Mouse (Mus musculus) gastrocnemius, postnatal 10 days (tissue): ENCODE results near the gene Rnls. TPM values are rescaled to one million over a fixed set of nuclear protein-coding genes. Genes with fewer than 3 reads are reported as not detected.
"Not testable (repeated sequence)": the region's sequence is repeated elsewhere in the genome, so short reads cannot be mapped to it uniquely, and the experiment has no call there.

Experiments
- DNase-seq: peaks from one replicate; pipeline ENCODE4 v3.0.0; 2021; ENCODE audit warnings: mixed read lengths
- long read RNA-seq, 2 experiments: library from polyadenylated mRNA; stranded (forward); transcript quantifications; one replicate each; pipeline ENCODE4 v2.0.0; 2021
- total RNA-seq, 2 experiments: library from RNA; stranded (reverse); gene quantifications; 2 replicates each; pipeline ENCODE4 v1.2.3; 2021

Gene Rnls
- 1 to 10 TPM; 5.4 to 6.7 TPM for total RNA-seq
- long read RNA-seq, experiment 1, transcript Rnls-201 (7 exons, 1,597 nt): major isoform, 11 of 12 reads
- long read RNA-seq, experiment 1, partial matches to known transcripts: 0 of 12 reads
- long read RNA-seq, experiment 1, other reads (novel, unspliced or antisense): 1 of 12 reads
- long read RNA-seq, experiment 2, transcript Rnls-201 (7 exons, 1,597 nt): major isoform, 16 of 20 reads
- long read RNA-seq, experiment 2, partial matches to known transcripts: 1 of 20 reads
- long read RNA-seq, experiment 2, other reads (novel, unspliced or antisense): 2 of 20 reads

GRCm38 (mm10) chr19:33391651-33392382 is at the start of gene Rnls:
Gene Rnls (minus strand): TSS chr19:33392295.
- peak; percentile 77 for DNase-seq

- DNase-seq: no peak
These were observed 37.4 kb upstream of the Rnls start for GRCm38 (mm10) chr19:33429457-33429856.

- not testable (repeated sequence) for DNase-seq
These were observed 27.3 kb upstream of the Rnls start for GRCm38 (mm10) chr19:33419368-33419767.

DNA sequence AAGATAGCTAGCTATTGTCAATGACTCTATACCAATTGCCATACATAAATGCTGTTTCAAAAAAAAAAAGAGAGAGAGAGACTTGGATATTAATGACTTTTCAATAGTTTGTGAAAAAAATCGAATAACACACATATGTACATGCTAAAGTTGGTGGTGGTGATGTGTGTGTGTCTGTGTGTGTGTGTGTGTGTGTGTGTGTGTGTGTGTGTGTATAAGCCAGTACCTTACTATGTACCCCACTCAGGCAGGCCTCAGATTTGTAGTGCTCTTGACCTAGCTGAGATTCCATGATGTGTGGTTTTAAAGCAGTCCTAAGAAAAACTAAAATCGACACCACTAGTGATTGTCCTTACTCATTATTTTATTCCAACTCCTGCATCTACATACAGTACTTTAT is 11.3 kb downstream of the Rnls start:
- no peak for DNase-seq

DNA sequence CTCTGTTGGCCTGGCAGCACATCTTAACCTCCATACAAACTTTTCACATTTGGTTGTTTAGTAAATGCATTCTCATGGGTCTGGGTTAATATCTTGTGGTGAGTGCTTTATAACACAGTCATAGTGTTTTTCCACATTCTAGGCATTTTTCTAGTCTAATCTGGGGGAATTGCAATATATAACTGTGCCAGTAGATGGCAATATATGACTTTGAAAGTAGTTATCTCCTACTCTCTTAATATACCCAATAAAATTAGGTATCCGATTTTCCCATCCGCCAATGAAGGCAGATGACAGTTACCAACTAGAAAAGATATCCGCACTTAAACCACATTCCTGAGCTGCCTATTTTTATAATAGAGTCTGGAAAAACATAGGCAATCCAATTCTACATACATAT is 11.7 kb downstream of the Rnls start:
- no peak for DNase-seq

GRCm38 (mm10) chr19:33368808-33369207 is 23.3 kb downstream of the Rnls start:
- DNase-seq: no peak

DNA sequence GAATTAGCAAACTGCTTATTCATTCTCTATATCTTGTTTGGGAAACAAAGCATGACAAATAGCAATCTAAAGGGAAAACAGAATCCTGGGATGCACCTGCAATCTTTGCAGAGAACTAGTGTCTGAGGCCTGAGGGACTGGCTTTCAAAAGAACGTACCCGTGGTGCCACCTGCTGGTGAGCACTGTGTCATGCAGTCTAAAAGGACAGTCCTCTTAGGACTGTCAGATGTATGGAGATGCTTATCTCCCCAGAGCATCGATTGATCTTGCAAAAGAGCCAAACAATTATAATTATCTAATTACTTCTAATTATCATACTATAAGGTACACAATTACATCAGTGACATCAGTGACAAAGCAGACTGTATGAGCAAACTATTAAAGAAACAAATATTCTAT is 25.4 kb downstream of the Rnls start:
- peak; percentile 68 for DNase-seq

DNA sequence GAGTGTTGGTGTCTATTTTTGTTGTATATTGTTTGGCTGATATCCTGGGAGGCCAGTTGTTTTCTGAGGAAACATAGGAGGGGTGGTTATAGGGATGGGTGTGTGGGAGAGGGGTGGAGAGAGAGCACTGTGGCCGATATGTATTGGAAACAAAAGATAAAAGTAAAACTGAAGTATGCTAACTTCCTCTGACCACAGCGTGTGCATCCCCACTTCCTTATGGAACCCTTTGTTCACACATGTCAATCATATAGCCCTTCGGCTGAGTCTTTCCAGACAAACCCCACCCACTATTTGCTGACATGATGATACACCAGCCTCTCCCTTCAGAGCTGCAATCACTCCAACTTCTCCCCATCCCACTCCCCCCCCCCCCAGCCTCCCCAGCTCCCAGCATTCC is 35.1 kb downstream of the Rnls start:
- no peak for DNase-seq

GRCm38 (mm10) chr19:33340119-33340518 is 52.0 kb downstream of the Rnls start:
- no peak for DNase-seq

GRCm38 (mm10) chr19:33326706-33327641 is 65.1 kb downstream of the Rnls start:
- no peak for DNase-seq

DNA sequence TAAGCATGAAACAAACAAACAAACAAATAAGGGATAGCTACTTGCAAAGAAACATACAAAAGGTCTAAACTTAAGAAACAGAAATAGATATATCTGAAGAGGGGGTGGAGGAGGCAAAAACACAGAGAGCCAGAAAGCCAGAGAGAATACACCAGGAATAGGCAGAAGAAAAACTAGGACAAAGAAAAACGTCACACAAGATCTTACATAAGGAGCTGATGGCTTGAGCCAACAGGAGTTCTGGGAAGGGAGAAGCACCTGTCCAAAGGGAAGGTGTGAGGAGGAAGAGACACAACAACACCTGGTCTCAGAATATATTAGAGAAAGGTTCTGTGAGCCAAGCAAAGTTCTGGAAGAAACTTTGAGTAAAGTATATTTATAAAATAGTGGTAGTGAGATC is 73.3 kb downstream of the Rnls start:
- DNase-seq: no peak

DNA sequence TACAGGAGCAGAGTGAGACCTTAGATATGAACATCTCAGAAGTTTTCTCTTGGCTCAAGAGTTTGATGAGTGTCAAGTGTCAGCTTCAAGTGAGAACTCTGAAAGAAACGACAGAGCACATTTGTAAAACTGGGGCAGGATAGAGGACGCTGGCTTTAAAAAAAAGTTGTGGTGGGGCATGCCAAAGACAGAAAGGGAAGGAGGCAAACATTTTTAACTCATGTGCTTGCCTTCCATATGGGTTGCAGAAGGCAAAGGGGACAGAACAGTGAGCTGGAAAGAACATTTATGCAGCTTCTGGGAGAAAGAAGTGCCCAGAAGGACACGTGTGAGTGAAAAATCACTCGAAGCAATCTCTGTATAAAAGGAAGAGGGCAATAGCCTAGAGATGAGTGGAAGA is 75.0 kb downstream of the Rnls start:
- no peak for DNase-seq

GRCm38 (mm10) chr19:33299726-33300292 is 92.3 kb downstream of the Rnls start:
- no peak for DNase-seq

- no peak for DNase-seq
These were observed 95.8 kb downstream of the Rnls start for GRCm38 (mm10) chr19:33296338-33296737.

- no peak for DNase-seq
These were observed 109.1 kb downstream of the Rnls start for GRCm38 (mm10) chr19:33282985-33283384.

DNA sequence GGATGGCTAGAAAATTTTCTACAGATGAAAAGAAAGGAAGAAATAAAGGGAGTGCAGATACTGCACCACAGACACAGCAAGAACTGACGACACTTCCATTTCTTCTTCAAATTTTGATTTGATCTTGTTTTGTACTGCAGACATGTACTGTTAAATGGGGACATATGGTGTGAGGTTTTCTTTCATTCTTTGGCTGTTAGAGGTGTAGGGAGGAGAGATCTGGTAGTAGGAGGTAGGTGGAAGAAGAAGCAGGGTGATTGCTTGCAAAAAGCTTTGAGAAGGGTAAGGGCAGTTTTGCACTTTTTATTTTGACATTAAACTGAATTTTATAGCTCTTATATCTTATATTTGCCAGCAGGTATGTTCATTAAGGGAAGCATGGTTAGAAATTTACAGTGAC is 115.7 kb downstream of the Rnls start:
- DNase-seq: no peak

DNA sequence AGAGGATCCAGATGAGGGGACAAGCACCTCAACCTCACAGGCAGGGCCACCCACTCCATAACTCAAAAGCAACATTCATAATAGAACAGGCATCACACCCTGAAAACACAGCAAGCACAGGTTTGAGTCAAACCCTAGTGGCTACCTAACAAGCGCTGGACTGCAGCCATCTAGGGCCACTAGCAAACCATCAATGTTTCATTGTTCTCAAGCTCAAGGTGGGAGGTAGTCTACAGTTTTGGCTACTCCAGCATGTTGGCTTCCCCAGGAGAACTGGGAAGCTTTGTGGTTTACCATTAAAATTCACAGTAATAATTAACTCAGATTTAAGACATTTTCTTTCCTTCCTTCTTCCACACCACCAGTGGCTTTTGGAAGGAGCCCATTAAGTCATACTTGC is 118.4 kb downstream of the Rnls start:
- no peak for DNase-seq

GRCm38 (mm10) chr19:33271571-33271970 is 120.5 kb downstream of the Rnls start:
- no peak for DNase-seq

- no peak for DNase-seq
These were observed 121.9 kb downstream of the Rnls start for GRCm38 (mm10) chr19:33270231-33270630.

- DNase-seq: peak; percentile 9
These were observed 124.1 kb downstream of the Rnls start for GRCm38 (mm10) chr19:33268044-33268443.

GRCm38 (mm10) chr19:33265245-33265644 is 126.8 kb downstream of the Rnls start:
- DNase-seq: no peak

DNA sequence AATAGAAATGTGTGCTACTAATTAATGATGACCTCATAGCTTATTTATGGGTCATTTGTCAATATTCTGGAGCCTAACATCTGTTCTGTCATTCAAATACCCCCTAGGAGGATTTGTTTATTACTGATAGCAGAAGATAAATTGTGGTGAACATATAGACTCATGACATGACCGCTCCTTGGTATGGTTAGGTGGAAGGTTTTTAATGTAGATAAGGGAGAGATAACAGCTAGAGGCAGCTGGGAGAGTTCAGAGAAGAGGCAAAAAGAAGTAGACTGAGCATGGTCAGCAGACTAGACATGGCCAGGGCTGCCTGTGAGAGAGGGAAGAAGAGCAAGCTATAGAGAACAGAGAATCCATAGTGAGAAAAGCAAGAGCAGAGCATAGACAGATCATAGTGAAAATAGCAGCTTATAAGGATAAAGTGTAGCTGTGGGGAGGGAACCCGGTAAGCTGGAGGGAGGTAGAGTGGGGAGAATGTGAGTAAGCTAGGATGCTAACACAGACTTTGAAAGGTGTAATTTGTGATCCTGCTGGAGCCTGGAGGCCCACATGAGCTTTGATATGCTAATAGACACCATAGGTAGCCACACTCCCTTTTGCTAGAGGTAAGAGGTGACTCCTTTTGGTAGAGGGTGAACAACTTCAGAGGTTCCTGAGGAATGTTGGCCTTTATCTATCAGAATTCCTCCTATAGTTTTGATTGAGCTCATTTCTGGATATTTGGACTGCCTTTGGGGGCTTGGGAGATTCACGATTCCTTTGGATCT is 127.7 kb downstream of the Rnls start:
- DNase-seq: no peak
